In genomic region chr6:87002521-87003055, GRCm38 (mm10) we compare ENCODE assay signal across 7 mouse cellular contexts. TPM values are rescaled to one million over a fixed set of nuclear protein-coding genes. Genes with fewer than 3 reads are reported as not detected.
DNase-seq lines count a peak whose midpoint lies in the region; ATAC-seq lines count a peak whose summit lies in the region.

No protein-coding gene starts in this region.

- DNase-seq in adrenal gland, adult (ENCODE audit: inconsistent age in 2 of 2, low spot score in 1 of 2): peak; percentile 83 to 96
- DNase-seq in cerebellum, postnatal 4 days (ENCODE audit: low spot score in 2 of 2): peak; percentile 67 to 83
- peak; percentile 82 to 83 for DNase-seq in gastrocnemius, adult 8-10 months (ENCODE audit: low spot score in 2 of 2)
- DNase-seq in left cerebral cortex, postnatal 14 days (ENCODE audit: low spot score in 2 of 2): peak; percentile 89
- DNase-seq in midbrain, embryonic 11.5 days (ENCODE audit: low spot score, missing footprints): peak; percentile 95
- peak; percentile 67 for DNase-seq in spleen, adult 12 weeks (ENCODE audit: low spot score)

- no peak overlapping the region for H3K9ac ChIP-seq in midbrain, embryonic 11.5 days (ENCODE audit: low read length)

- no peaks in the 10 kb centered on the region for H3K27me3 ChIP-seq in midbrain, embryonic 11.5 days (ENCODE audit: control insufficient read depth, insufficient read depth, low read length)

- H3K9me3 ChIP-seq in midbrain, embryonic 11.5 days (ENCODE audit: control insufficient read depth, low read length): no peaks in the 10 kb centered on the region

- no peak overlapping the region for H3K4me2 ChIP-seq in midbrain, embryonic 11.5 days

- 55% methylated on average over 8 of the region's 8 CpGs for WGBS in midbrain, embryonic 11.5 days

- intact Hi-C loops in left cerebral cortex, postnatal 14 days (cut with DNase I): loop anchor here (1.0 to 10.0 kb wide), 2 partner anchors 189 to 268 kb away; partner anchors contain the start of gene Gmcl1

- peak; percentile 73 for ATAC-seq in inflammation-experienced regulatory T-cells, adult 6 months
- ATAC-seq in midbrain, embryonic 11.5 days (ENCODE audit: low FRiP score): no peak

- no peak overlapping the region for H3K27ac ChIP-seq in midbrain, embryonic 11.5 days (ENCODE audit: low read depth, low read length)

- no peaks in the 10 kb centered on the region for H3K4me1 ChIP-seq in midbrain, embryonic 11.5 days (ENCODE audit: control insufficient read depth, insufficient read depth, low read length)

- no peak overlapping the region for H3K4me3 ChIP-seq in midbrain, embryonic 11.5 days (ENCODE audit: low read depth, low read length)

- no peaks in the 10 kb centered on the region for H3K36me3 ChIP-seq in midbrain, embryonic 11.5 days (ENCODE audit: control insufficient read depth, insufficient read depth, low read length)

RNA-seq across cellular contexts. Expression of gene Nfu1, which starts 6.4 kb away (rescaled TPM):
- total RNA-seq in gastrocnemius, adult 8-10 months (2022): 10 to 100 TPM; 55.9 to 72.7 (median 65.2) TPM
- polyA plus RNA-seq in inflammation-experienced regulatory T-cells, adult 6 months (2017; shearing (Covaris generic)): 100 to 1,000 TPM; 125 to 144 (median 141) TPM
- 10 to 100 TPM; 58.5 to 61.5 TPM for total RNA-seq in left cerebral cortex, postnatal 14 days (2021)
- 89.9 and 91.8 TPM in 2 replicates for polyA plus RNA-seq in midbrain, embryonic 11.5 days (2014; fragmentation: Nextera tagmentation; extraction: Ambion mirVana)

RNA-seq across cellular contexts. Expression of gene Gfpt1, which starts 40.1 kb away (rescaled TPM):
- total RNA-seq in gastrocnemius, adult 8-10 months (2022): 10 to 100 TPM; 33.2 to 37.1 (median 35.4) TPM
- polyA plus RNA-seq in inflammation-experienced regulatory T-cells, adult 6 months (2017; shearing (Covaris generic)): 10 to 100 TPM; 15.8 to 21.8 (median 19.3) TPM
- 10 to 100 TPM; 56.3 to 57.5 TPM for total RNA-seq in left cerebral cortex, postnatal 14 days (2021)
- polyA plus RNA-seq in midbrain, embryonic 11.5 days (2014; fragmentation: Nextera tagmentation; extraction: Ambion mirVana): 14.1 and 14.2 TPM in 2 replicates
